Mouse (Mus musculus): ENCODE measurements around the gene Olfr920.

Gene Olfr920

DNA sequence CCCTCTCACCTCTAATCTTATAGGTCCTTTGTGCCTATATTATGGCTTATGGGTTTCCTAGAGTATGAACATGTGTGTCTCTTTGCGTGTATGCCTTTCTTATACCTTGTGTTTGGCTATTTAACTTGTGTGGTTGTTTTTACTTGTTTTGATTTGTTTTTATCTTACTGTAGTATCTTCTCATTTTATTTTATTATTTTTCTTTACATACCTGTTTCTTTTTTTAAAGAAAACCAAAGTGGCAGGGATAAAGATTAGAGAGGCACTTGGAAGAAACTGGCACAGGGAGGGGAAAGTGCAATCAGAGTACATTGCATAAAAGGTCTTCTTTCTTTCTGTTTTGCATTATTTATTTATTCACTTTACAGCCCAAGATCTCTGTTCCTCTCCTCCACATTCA is at the start of gene Olfr920:
TSS of gene Olfr920 (plus strand) at position 301 of the 400 bp plus-strand sequence.
- DNase-seq = no peak

DNA sequence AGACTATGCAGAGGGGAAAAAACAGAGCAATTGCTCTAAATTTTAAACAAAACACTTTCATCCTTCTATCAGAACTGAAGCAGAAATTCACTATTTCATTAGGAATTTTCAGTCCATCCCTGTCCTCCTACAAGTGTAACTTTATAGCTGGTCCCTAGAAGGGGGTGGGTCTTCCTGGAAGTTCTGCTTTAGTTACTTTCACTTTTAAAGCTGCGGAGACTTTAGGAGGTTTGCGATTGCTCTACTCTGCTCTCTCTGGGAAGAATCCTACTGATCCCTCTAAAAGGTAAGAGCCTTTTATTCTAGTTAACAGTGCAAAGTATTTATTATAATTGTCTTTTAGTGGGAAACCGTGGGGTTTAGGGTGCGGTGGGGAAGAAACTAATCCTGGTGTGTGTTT is 34.0 kb upstream of the Olfr920 start, which contains the start of gene Vwa5a:
TSS of gene Vwa5a (plus strand) at position 167 of the 400 bp plus-strand sequence.
- peak; percentile 92 for DNase-seq

DNA sequence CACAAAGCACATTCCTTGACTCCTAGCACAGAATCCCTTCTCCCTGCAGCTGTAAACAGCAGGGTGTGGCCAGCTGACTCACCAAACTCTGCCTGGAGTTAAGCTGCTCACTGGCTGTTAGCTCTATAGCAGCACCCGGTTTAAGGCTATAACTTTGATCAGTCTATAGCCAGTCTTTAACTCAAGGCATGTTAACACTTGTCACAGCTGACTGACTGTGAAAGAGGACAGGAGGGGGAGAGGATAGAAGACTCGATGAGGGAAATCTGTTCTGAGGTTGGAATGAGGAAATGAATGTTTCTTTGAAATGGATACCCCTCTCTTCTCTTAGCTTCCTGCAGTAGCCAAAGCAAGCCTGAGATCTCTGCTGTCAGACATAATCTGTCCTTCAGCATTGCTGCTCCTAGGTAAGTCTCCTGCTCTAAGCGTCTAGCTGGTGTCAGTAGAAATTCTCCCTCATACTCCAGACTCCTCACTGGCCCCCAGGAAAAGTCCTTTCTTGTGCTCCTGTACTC is 33.1 kb upstream of the Olfr920 start:
- DNase-seq = peak; percentile 90

DNA sequence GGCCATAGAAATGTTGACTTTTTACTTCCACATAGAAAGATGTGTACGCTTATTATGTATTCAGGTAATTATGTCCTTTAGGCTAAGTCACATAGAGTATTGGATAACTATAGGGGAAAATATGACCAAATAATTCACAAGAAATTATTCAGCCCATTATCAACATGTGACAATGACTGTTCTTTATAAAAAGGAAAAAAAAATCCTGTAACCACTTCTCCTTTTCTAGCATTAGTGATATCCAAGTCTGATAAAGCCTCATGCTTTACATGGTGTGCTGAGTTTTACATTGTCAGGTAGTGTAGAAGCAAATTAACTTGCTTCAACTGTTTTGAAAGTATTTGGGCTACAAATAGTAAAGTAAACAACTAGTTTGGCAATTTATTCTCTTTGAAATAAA is 28.1 kb upstream of the Olfr920 start:
- DNase-seq = no peak

DNA sequence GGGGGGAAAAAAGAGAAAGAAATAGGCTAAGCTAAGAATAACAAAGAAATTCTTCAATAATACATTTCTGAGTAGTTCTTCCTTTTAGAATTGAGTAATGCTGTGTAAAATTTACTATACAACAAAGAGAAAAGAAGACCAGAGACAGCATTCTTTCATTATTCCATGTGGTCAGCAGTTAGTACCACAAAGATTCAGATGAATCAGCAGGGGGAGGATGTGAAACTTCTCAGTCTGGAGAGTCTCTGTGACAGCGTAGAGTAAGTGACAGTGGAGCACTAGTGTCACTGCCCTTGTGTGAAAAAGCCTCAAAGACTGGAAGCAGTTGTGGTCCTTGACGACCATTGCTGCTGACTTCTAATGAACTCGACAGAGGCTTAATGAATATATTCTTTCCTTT is 23.9 kb upstream of the Olfr920 start:
- DNase-seq = peak; percentile 78

DNA sequence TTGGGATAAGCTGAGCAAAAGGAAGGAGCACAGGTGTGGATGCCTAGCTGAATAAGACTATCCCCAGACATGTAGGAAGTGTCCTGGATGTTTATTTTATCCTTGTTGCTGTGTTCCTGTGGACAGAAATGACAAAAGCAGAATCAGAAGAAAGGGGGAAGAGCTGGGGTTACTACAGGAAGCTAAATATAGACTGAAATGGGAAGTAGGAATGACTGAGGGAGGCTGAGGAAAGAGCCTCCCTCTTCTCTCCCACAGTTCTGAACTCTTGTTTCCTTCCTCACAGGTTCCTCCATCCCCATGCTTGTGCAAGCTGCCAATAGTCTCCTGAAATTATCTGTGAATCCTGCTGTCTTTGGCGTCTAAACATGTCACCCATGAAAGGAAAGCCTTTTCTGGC is 10.7 kb upstream of the Olfr920 start:
- no peak for DNase-seq

DNA sequence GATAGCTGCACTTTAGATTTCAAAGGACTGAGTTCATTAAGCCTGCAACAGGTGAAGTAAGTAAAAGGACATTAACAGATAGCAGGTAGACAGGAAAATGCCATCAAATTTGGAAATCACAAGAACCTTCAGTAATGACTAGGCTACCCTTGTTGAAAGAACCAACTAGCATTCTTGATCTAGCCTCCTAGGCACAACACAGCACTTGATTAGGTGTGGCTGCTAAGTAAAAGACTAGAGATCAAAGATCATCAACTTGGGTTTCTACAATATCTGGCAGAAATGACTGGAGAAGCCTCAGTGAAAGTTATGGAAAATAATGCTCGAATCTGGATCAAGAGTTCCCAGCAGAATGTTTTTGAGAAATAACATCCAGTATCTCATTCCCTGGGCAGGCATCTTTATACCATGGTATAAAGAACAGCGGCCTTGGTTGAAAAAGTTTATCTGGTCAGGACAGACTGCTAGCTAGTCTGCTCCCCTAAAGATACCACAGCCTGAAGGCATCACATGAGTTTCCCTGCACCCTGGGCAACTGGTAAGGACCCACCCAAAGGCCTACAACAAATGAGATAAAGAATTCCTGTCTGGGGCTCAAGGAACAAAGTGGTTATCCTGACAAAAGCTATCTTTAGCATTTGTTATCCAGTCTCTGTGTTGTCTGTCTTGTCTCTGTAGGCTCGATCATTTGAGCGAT is 7.3 kb upstream of the Olfr920 start:
- DNase-seq = no peak

DNA sequence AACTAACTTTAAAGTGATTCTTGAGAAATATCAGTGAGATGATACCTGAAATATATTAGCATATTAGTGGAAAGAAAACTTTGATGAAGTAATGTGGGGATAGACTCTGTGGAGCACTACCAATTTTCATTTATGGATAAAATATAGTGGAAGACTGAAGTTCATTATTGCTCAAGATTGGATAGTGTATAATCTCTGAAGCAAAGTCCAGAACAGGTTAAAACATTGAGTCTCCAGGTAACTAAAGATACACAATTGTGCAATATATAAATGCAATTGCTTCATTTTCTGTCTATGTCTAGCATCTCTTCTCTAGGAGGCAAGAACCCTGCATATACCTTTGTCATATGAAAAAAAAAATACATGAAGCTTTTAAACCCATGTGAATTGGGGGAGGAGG is 20.7 kb downstream of the Olfr920 start, which contains the start of gene Olfr921:
TSS of gene Olfr921 (plus strand) at position 301 of the 400 bp plus-strand sequence.
- no peak for DNase-seq

DNA sequence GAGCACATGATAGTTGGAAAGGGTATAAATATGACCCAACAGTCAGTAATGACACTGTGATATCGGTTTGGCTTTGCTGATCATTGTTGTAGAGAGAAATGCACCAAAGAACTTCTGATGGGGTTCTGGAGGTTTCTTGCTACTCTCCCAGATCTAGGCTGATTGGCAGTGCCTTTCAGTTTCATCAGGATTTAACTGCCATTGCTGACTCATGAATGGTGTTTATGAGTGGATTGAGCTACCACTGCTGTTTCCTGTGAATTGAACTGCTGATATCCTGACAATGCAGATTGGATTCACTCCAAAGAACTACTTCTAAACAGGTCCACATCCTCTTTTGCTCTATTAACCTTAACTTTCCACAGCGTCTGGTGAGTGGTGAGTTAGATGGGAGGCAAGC is 40.6 kb downstream of the Olfr920 start:
- DNase-seq = no peak

DNA sequence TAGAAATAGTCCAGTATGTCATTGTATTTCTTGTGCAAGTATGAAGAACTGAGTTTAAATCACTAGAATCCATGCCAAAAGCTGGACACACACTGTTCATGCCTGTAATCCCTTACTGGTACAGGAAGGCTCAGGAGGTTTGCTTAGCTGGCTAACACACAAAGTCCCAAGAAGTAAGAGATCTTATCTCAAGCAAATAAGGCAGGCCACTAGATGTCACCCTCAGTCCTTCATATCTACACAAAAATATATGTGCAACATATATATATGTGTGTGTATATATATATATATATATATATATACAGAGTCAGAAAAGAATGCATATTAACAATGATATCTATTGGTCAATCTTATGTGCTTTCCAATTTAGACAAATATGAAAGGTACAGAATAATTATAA is 53.6 kb downstream of the Olfr920 start:
- DNase-seq = no peak

Measured in heart, adult 11 months (tissue).